In genomic region chr10:116742189-116742588, GRCm38 (mm10) we compare ENCODE assay signal across 21 mouse cellular contexts.
"Had no signal": no experiment of that assay in that cellular context is flagged by ENCODE, and none has a peak within 500 bp of the region (broad histone marks: within the 10 kb centered on the region; RNA-seq: fewer than 3 reads in every experiment).

No protein-coding gene starts in this region.

- H3K9me3 ChIP-seq: kidney, embryonic 15.5 days; limb, embryonic 12.5 days; limb, embryonic 15.5 days; liver, embryonic 15.5 days; lung, embryonic 15.5 days; midbrain, embryonic 12.5 days; midbrain, embryonic 15.5 days; neural tube, embryonic 12.5 days; neural tube, embryonic 15.5 days; stomach, embryonic 15.5 days had no signal

- H3K27ac ChIP-seq: kidney, embryonic 15.5 days; left cerebral cortex, adult 2 months; limb, embryonic 12.5 days; limb, embryonic 15.5 days; liver, embryonic 15.5 days; lung, embryonic 15.5 days; macrophage; midbrain, embryonic 12.5 days; midbrain, embryonic 15.5 days; neural tube, embryonic 12.5 days; neural tube, embryonic 15.5 days; stomach, embryonic 15.5 days had no signal

- H3K4me2 ChIP-seq: kidney, embryonic 15.5 days; limb, embryonic 12.5 days; limb, embryonic 15.5 days; liver, embryonic 11.5 days; liver, embryonic 15.5 days; lung, embryonic 15.5 days; midbrain, embryonic 12.5 days; midbrain, embryonic 15.5 days; neural tube, embryonic 12.5 days; neural tube, embryonic 15.5 days; stomach, embryonic 15.5 days had no signal

- H3K36me3 ChIP-seq: kidney, embryonic 15.5 days; limb, embryonic 12.5 days; limb, embryonic 15.5 days; liver, embryonic 15.5 days; lung, embryonic 15.5 days; midbrain, embryonic 12.5 days; midbrain, embryonic 15.5 days; neural tube, embryonic 12.5 days; neural tube, embryonic 15.5 days; stomach, embryonic 15.5 days had no signal

- ATAC-seq: midbrain, embryonic 15.5 days had no signal

- H3K4me1 ChIP-seq: liver, embryonic 15.5 days; lung, embryonic 15.5 days; midbrain, embryonic 12.5 days; midbrain, embryonic 15.5 days; neural tube, embryonic 12.5 days; neural tube, embryonic 15.5 days; stomach, embryonic 15.5 days had no signal

- H3K4me3 ChIP-seq: kidney, embryonic 15.5 days; left cerebral cortex, adult 2 months; limb, embryonic 12.5 days; limb, embryonic 15.5 days; liver, embryonic 15.5 days; lung, embryonic 15.5 days; midbrain, embryonic 12.5 days; midbrain, embryonic 15.5 days; neural tube, embryonic 12.5 days; neural tube, embryonic 15.5 days; stomach, embryonic 15.5 days had no signal

- H3K9ac ChIP-seq: kidney, embryonic 15.5 days; limb, embryonic 12.5 days; limb, embryonic 15.5 days; liver, embryonic 15.5 days; lung, embryonic 15.5 days; midbrain, embryonic 12.5 days; midbrain, embryonic 15.5 days; neural tube, embryonic 12.5 days; neural tube, embryonic 15.5 days; stomach, embryonic 15.5 days had no signal

- H3K27me3 ChIP-seq: kidney, embryonic 15.5 days; limb, embryonic 12.5 days; limb, embryonic 15.5 days; liver, embryonic 15.5 days; lung, embryonic 15.5 days; midbrain, embryonic 12.5 days; midbrain, embryonic 15.5 days; neural tube, embryonic 12.5 days; neural tube, embryonic 15.5 days; stomach, embryonic 15.5 days had no signal

- DNase-seq: kidney, adult 11 months; kidney, adult 8-10 months; kidney, postnatal 10 days; kidney, postnatal 36 days; layer of hippocampus, postnatal 36 days; lung, adult 18-20 months; retina, postnatal 1 day; thymus, postnatal 25 days had no signal
